Comparison of ENCODE assay signal across 8 mouse cellular contexts in genomic region chr5:107688499-107688866, GRCm38 (mm10). TPM values are rescaled to one million over a fixed set of nuclear protein-coding genes. Genes with fewer than 3 reads are reported as not detected.
A peak's percentile ranks its signal among the peaks of the same experiment; 100 is the strongest.
DNase-seq lines count a peak whose midpoint lies in the region; ATAC-seq and TF ChIP-seq lines count a peak whose summit lies in the region.

No protein-coding gene starts in this region.

- no peak for TF ChIP-seq CTCF in heart, adult 2 months (IDR thresholded peaks at IDR 0.05)
- no peak for TF ChIP-seq CTCF in E14TG2a.4 (conservative IDR thresholded peaks at IDR 0.05; ENCODE audit: low read length)

- H3K4me1 ChIP-seq in heart, adult 2 months (ENCODE audit: control insufficient read depth, insufficient read depth, low read length), result peaks cover 1% of the 10 kb centered on the region; the same call in 1 of the 2 replicates
- peaks cover 6% of the 10 kb centered on the region for H3K4me1 ChIP-seq in E14TG2a.4 (replicated peaks; ENCODE audit: low read depth, low read length)
- H3K4me1 ChIP-seq in forebrain, embryonic 13.5 days, result peaks cover 9% of the 10 kb centered on the region; the same call in 1 of the 2 replicates
- peaks cover 8% of the 10 kb centered on the region for H3K4me1 ChIP-seq in limb, embryonic 15.5 days
- H3K4me1 ChIP-seq in stomach, embryonic 14.5 days (ENCODE audit: control insufficient read depth, insufficient read depth, low read length), result no peaks in the 10 kb centered on the region

- no peaks in the 10 kb centered on the region for H3K36me3 ChIP-seq in heart, adult 2 months (ENCODE audit: control insufficient read depth, insufficient read depth, low read length)
- no peaks in the 10 kb centered on the region for H3K36me3 ChIP-seq in E14TG2a.4 (ENCODE audit: insufficient read depth, low read length)
- no peaks in the 10 kb centered on the region for H3K36me3 ChIP-seq in forebrain, embryonic 13.5 days (ENCODE audit: poor library complexity, severe bottlenecking)
- H3K36me3 ChIP-seq in limb, embryonic 15.5 days, result no peaks in the 10 kb centered on the region
- H3K36me3 ChIP-seq in stomach, embryonic 14.5 days (ENCODE audit: control insufficient read depth, insufficient read depth, low read length), result no peaks in the 10 kb centered on the region

- H3K4me2 ChIP-seq in forebrain, embryonic 13.5 days, result peak overlapping the region; percentile 65
- H3K4me2 ChIP-seq in limb, embryonic 15.5 days, result peak overlapping the region; percentile 75
- H3K4me2 ChIP-seq in stomach, embryonic 14.5 days (replicated peaks; ENCODE audit: low read depth, low read length), result peak overlapping the region; percentile 73

- ATAC-seq in forebrain, embryonic 13.5 days, result peak; percentile 52
- 0 out of 2 replicates have a peak, but pooled peaks have one; percentile 20 for ATAC-seq in limb, embryonic 15.5 days (ENCODE audit: insufficient number of reproducible peaks, low FRiP score, low TSS enrichment, low read depth)
- no peak; the same call in 1 of the 2 replicates for ATAC-seq in stomach, embryonic 14.5 days (ENCODE audit: insufficient number of reproducible peaks, insufficient read depth, low FRiP score, low read depth)

- H3K4me3 ChIP-seq in heart, adult 2 months, result peak overlapping the region; percentile 56
- peak overlapping the region; percentile 66 for H3K4me3 ChIP-seq in E14TG2a.4 (replicated peaks; ENCODE audit: low read length)
- peak overlapping the region; percentile 42 for H3K4me3 ChIP-seq in forebrain, embryonic 13.5 days
- H3K4me3 ChIP-seq in limb, embryonic 15.5 days, result peak overlapping the region; percentile 52
- H3K4me3 ChIP-seq in stomach, embryonic 14.5 days (ENCODE audit: low read depth, low read length), result peak overlapping the region; percentile 38

- WGBS in heart, adult 2 months, result 23% methylated on average over 9 of the region's 9 CpGs
- WGBS in forebrain, embryonic 13.5 days, result 26% methylated on average over 9 of the region's 9 CpGs
- 23% methylated on average over 9 of the region's 9 CpGs for WGBS in limb, embryonic 15.5 days
- WGBS in stomach, embryonic 14.5 days, result 15% methylated on average over 9 of the region's 9 CpGs

- peaks cover 26% of the 10 kb centered on the region for H3K9me3 ChIP-seq in E14TG2a.4 (ENCODE audit: low read length)
- no peaks in the 10 kb centered on the region; the same call in 1 of the 2 replicates for H3K9me3 ChIP-seq in forebrain, embryonic 13.5 days (replicated peaks)
- no peaks in the 10 kb centered on the region for H3K9me3 ChIP-seq in limb, embryonic 15.5 days
- H3K9me3 ChIP-seq in stomach, embryonic 14.5 days (ENCODE audit: control insufficient read depth, low read depth, low read length), result no peaks in the 10 kb centered on the region

- no peaks in the 10 kb centered on the region for H3K27me3 ChIP-seq in heart, adult 2 months (ENCODE audit: control insufficient read depth, insufficient read depth, low read length)
- peaks cover 48% of the 10 kb centered on the region for H3K27me3 ChIP-seq in E14TG2a.4 (ENCODE audit: insufficient read depth, low read length)
- H3K27me3 ChIP-seq in forebrain, embryonic 13.5 days, result peaks cover 26% of the 10 kb centered on the region
- peaks cover 5% of the 10 kb centered on the region; the same call in 1 of the 2 replicates for H3K27me3 ChIP-seq in limb, embryonic 15.5 days
- H3K27me3 ChIP-seq in stomach, embryonic 14.5 days (ENCODE audit: control insufficient read depth, insufficient read depth, low read length), result no peaks in the 10 kb centered on the region; the same call in 1 of the 2 replicates

- H3K79me2 ChIP-seq in heart, adult 2 months (replicated peaks; ENCODE audit: control insufficient read depth, insufficient read depth, low read length), result no peaks in the 10 kb centered on the region

- H3K27ac ChIP-seq in heart, adult 2 months, result no peak overlapping the region
- peak overlapping the region; percentile 4; the same call in 1 of the 2 replicates for H3K27ac ChIP-seq in forebrain, embryonic 13.5 days
- H3K27ac ChIP-seq in limb, embryonic 15.5 days, result no peak overlapping the region
- H3K27ac ChIP-seq in stomach, embryonic 14.5 days (ENCODE audit: low read length), result peak overlapping the region; percentile 21; the same call in 1 of the 2 replicates

- intact Hi-C loops in heart, adult 2 months (cut with DNase I), result no loop called here

- TF ChIP-seq POLR2A in heart, adult 2 months (IDR thresholded peaks at IDR 0.05; ENCODE audit: insufficient read depth, low read depth, low read length), result no peak

- no peak for TF ChIP-seq EP300 in heart, adult 2 months (IDR thresholded peaks at IDR 0.05; ENCODE audit: insufficient read depth, low read depth, low read length)

- DNase-seq in heart, adult 2 months, result no peak
- DNase-seq in heart, adult 9 months (ENCODE audit: low spot score in 2 of 2), result no peak
- no peak for DNase-seq in spleen, postnatal 14 days (ENCODE audit: low spot score in 2 of 2)
- no peak for DNase-seq in ovary, postnatal 36 days (ENCODE audit: low spot score)

- H3K9ac ChIP-seq in heart, adult 2 months (ENCODE audit: low read depth, low read length), result no peak overlapping the region
- peak overlapping the region; percentile 50 for H3K9ac ChIP-seq in forebrain, embryonic 13.5 days
- no peak overlapping the region for H3K9ac ChIP-seq in limb, embryonic 15.5 days
- peak overlapping the region; percentile 36; the same call in 1 of the 2 replicates for H3K9ac ChIP-seq in stomach, embryonic 14.5 days (replicated peaks; ENCODE audit: low read depth, low read length)

RNA-seq across cellular contexts. Expression of gene Gfi1, which starts 37.4 kb away (rescaled TPM):
- not detected for total RNA-seq in heart, adult 2 months (2021)
- polyA plus RNA-seq in heart, adult 2 months (2012; rRNA removed), result 0.09 and 0.16 TPM in 2 replicates
- polyA plus RNA-seq in forebrain, embryonic 13.5 days (2015; fragmentation: Nextera tagmentation; extraction: Ambion mirVana), result not detected in 2 replicates
- polyA plus RNA-seq in limb, embryonic 15.5 days (2015; fragmentation: Nextera tagmentation; extraction: Ambion mirVana), result 0.82 and 0.97 TPM in 2 replicates
- 0.46 TPM in 1 of 2 replicates, not detected in the other for polyA plus RNA-seq in stomach, embryonic 14.5 days (2014; fragmentation: Nextera tagmentation; extraction: Ambion mirVana)

Comparison
In these comparisons a context has a peak if more than half of its experiments do, and no peak if none do; other contexts are left out.
1. H3K27ac ChIP-seq: peak in forebrain, embryonic 13.5 days (single experiment) and stomach, embryonic 14.5 days (single experiment); none in heart, adult 2 months (single experiment) and limb, embryonic 15.5 days (single experiment).
2. H3K9ac ChIP-seq: peak in forebrain, embryonic 13.5 days (single experiment) and stomach, embryonic 14.5 days (single experiment); none in heart, adult 2 months (single experiment) and limb, embryonic 15.5 days (single experiment).
3. Peak in every context shown above with its lines, with median percentiles within 50 percentile points of each other: H3K4me3 ChIP-seq and H3K4me2 ChIP-seq.